Mouse (Mus musculus) central nervous system, embryonic 18 days (tissue): ENCODE measurements around the gene Olfr981. TPM values are rescaled to one million over a fixed set of nuclear protein-coding genes. Genes with fewer than 3 reads are reported as not detected.

Source experiments
- polyA plus RNA-seq: library from polyadenylated mRNA; depleted of rRNA; stranded (reverse); fragments of >200 nt; gene quantifications from 2 replicates; pipeline ENCODE4 v1.2.3, GENCODE M21; 2012; rRNA removed

Olfr981 gene
- not detected in 2 replicates for polyA plus RNA-seq

GRCm38 (mm10) chr9:40021164-40021563, at the start of gene Olfr981:
TSS of gene Olfr981 (plus strand) at chr9:40021464.

GRCm38 (mm10) chr9:39991813-39992212, 29.5 kb upstream of the Olfr981 start, which contains the start of gene Olfr978:
TSS of gene Olfr978 (plus strand) at chr9:39992113.

GRCm38 (mm10) chr9:40003365-40003764, 17.9 kb upstream of the Olfr981 start, which contains the start of gene Olfr979:
TSS of gene Olfr979 (minus strand) at chr9:40003465.

GRCm38 (mm10) chr9:40009482-40009881, 11.8 kb upstream of the Olfr981 start, which contains the start of gene Olfr980:
TSS of gene Olfr980 (minus strand) at chr9:40009582.

GRCm38 (mm10) chr9:40073529-40073928, 52.3 kb downstream of the Olfr981 start, which contains the start of gene Olfr982:
TSS of gene Olfr982 (plus strand) at chr9:40073829.

Other genes with a start within 250 kb of the Olfr981 start
- not detected in 2 replicates for gene Olfr968, start 238.2 kb upstream of the Olfr981 start, polyA plus RNA-seq
- not detected in 2 replicates for gene Olfr969, start 230.5 kb upstream of the Olfr981 start, polyA plus RNA-seq
- not detected in 2 replicates for gene Olfr970, start 212.6 kb upstream of the Olfr981 start, polyA plus RNA-seq
- gene Olfr971, start 184.6 kb upstream of the Olfr981 start, polyA plus RNA-seq: not detected in 2 replicates
- not detected in 2 replicates for gene Olfr972, start 155.0 kb upstream of the Olfr981 start, polyA plus RNA-seq
- gene Olfr229, start 114.1 kb upstream of the Olfr981 start, polyA plus RNA-seq: not detected in 2 replicates
- gene Olfr974, start 84.0 kb upstream of the Olfr981 start, polyA plus RNA-seq: not detected in 2 replicates
- 0.04 and 0.09 TPM in 2 replicates for gene Olfr975, start 69.4 kb upstream of the Olfr981 start, polyA plus RNA-seq
- gene Olfr976, start 60.3 kb upstream of the Olfr981 start, polyA plus RNA-seq: not detected in 2 replicates
- not detected in 2 replicates for gene Olfr978, start 29.4 kb upstream of the Olfr981 start, polyA plus RNA-seq
- gene Olfr979, start 18.0 kb upstream of the Olfr981 start, polyA plus RNA-seq: not detected in 2 replicates
- gene Olfr980, start 11.9 kb upstream of the Olfr981 start, polyA plus RNA-seq: not detected in 2 replicates
- gene Olfr982, start 52.4 kb downstream of the Olfr981 start, polyA plus RNA-seq: not detected in 2 replicates
- not detected in 2 replicates for gene Olfr983, start 72.1 kb downstream of the Olfr981 start, polyA plus RNA-seq
- not detected in 2 replicates for gene Olfr984, start 92.7 kb downstream of the Olfr981 start, polyA plus RNA-seq
- not detected in 2 replicates for gene Olfr985, start 108.7 kb downstream of the Olfr981 start, polyA plus RNA-seq
- gene Tmem225, start 126.7 kb downstream of the Olfr981 start, polyA plus RNA-seq: not detected in 2 replicates
- not detected in 2 replicates for gene Olfr986, start 159.5 kb downstream of the Olfr981 start, polyA plus RNA-seq
- gene Zfp202, start 170.9 kb downstream of the Olfr981 start, polyA plus RNA-seq: 8.5 and 8.9 TPM in 2 replicates
- gene Scn3b, start 247.8 kb downstream of the Olfr981 start, polyA plus RNA-seq: 153 and 155 TPM in 2 replicates